Mouse (Mus musculus): ENCODE data around the gene Asb12. TPM values are rescaled to one million over a fixed set of nuclear protein-coding genes. Genes with fewer than 3 reads are reported as not detected.

Asb12 gene
- polyA plus RNA-seq, 1 experiment from 2014 or later: 0.17 TPM

- H3K4me2 ChIP-seq (replicated peaks): no peak overlapping the region
- H3K27ac ChIP-seq: no peak overlapping the region
- no peaks in the 10 kb centered on the region for H3K9me3 ChIP-seq (replicated peaks)
- no peak overlapping the region for H3K9ac ChIP-seq
- peaks cover 13% of the 10 kb centered on the region for H3K4me1 ChIP-seq
- no peaks in the 10 kb centered on the region for H3K27me3 ChIP-seq
- H3K36me3 ChIP-seq: no peaks in the 10 kb centered on the region
- H3K4me3 ChIP-seq: no peak overlapping the region
- no peak for ATAC-seq (ENCODE audit: low FRiP score)
These were observed 116.5 kb downstream of the Asb12 start for GRCm38 (mm10) chrX:95441290-95441689.

- peaks cover 13% of the 10 kb centered on the region for H3K4me1 ChIP-seq
- H3K9ac ChIP-seq: no peak overlapping the region
- no peak for ATAC-seq (ENCODE audit: low FRiP score)
- H3K36me3 ChIP-seq: no peaks in the 10 kb centered on the region
- WGBS: 83% methylated on average over 4 of the region's 4 CpGs
- H3K27me3 ChIP-seq: no peaks in the 10 kb centered on the region
- no peak overlapping the region for H3K4me2 ChIP-seq (replicated peaks)
- H3K4me3 ChIP-seq: no peak overlapping the region
- H3K9me3 ChIP-seq (replicated peaks): no peaks in the 10 kb centered on the region
- no peak overlapping the region for H3K27ac ChIP-seq
These were observed 119.3 kb downstream of the Asb12 start for GRCm38 (mm10) chrX:95438491-95438890.

- H3K4me3 ChIP-seq: no peak overlapping the region
- ATAC-seq (ENCODE audit: low FRiP score): no peak
- H3K4me1 ChIP-seq: peaks cover 7% of the 10 kb centered on the region
- H3K36me3 ChIP-seq: no peaks in the 10 kb centered on the region
- H3K27me3 ChIP-seq: no peaks in the 10 kb centered on the region
- no peaks in the 10 kb centered on the region for H3K9me3 ChIP-seq (replicated peaks)
- 95% methylated on average over 1 of the region's 1 CpGs for WGBS
- H3K4me2 ChIP-seq (replicated peaks): no peak overlapping the region
- H3K9ac ChIP-seq: no peak overlapping the region
- no peak overlapping the region for H3K27ac ChIP-seq
These were observed 120.6 kb downstream of the Asb12 start for GRCm38 (mm10) chrX:95437236-95437635.

Other genes starting within 250 kb of the Asb12 start
- 11.9 and 12.3 TPM in 2 replicates for gene Amer1, start 113.1 kb downstream of the Asb12 start, polyA plus RNA-seq (2016; fragmentation: Nextera tagmentation; extraction: Ambion mirVana)
- not detected in 2 replicates for gene Pfn5, start 117 bp upstream of the Asb12 start, polyA plus RNA-seq (2016; fragmentation: Nextera tagmentation; extraction: Ambion mirVana)
- gene Zc4h2, start 100.5 kb upstream of the Asb12 start, polyA plus RNA-seq (2016; fragmentation: Nextera tagmentation; extraction: Ambion mirVana): 53.0 and 56.7 TPM in 2 replicates
- gene Zc3h12b, start 153.7 kb upstream of the Asb12 start, polyA plus RNA-seq (2016; fragmentation: Nextera tagmentation; extraction: Ambion mirVana): 3.7 and 4.4 TPM in 2 replicates